Mouse (Mus musculus): ENCODE results near the gene Lipt1. TPM values are rescaled to one million over a fixed set of nuclear protein-coding genes. Genes with fewer than 3 reads are reported as not detected.
A peak's percentile ranks its signal among the peaks of the same experiment; 100 is the strongest.

Lipt1 gene
- polyA plus RNA-seq, 1 experiment from 2014 or later = 4.1 TPM

GRCm38 (mm10) chr1:37866286-37866685, 5.3 kb upstream of the Lipt1 start, which contains the start of gene Tsga10:
Tsga10 (minus strand) TSS chr1:37866429.
- Histone ChIP-seq H3K4me1 (replicated peaks; ENCODE audit: control insufficient read depth, insufficient read depth, low read length) (no peaks in the 10 kb centered on the region), H3K9ac (ENCODE audit: low read depth, low read length) (peak within 1 kb of the TSS; percentile 57), H3K4me3 (ENCODE audit: low read depth, low read length) (peak within 1 kb of the TSS; percentile 60), H3K9me3 (ENCODE audit: control insufficient read depth) (no peaks in the 10 kb centered on the region), H3K36me3 (ENCODE audit: control insufficient read depth, insufficient read depth) (no peaks in the 10 kb centered on the region), H3K27ac (ENCODE audit: low read depth, low read length) (peak within 1 kb of the TSS; percentile 54; the same call in 1 of the 2 replicates), H3K27me3 (replicated peaks; ENCODE audit: control insufficient read depth, insufficient read depth, low read length) (no peaks in the 10 kb centered on the region), H3K4me2 (replicated peaks; ENCODE audit: low read depth) (peak within 1 kb of the TSS; percentile 81)
- 78% methylated on average over 6 of the region's 6 CpGs for WGBS
- ATAC-seq = no peak
- TF ChIP-seq CTCF (IDR thresholded peaks at IDR 0.05; ENCODE audit: low read depth) = no peak

- Histone ChIP-seq H3K27me3 (replicated peaks; ENCODE audit: control insufficient read depth, insufficient read depth, low read length) (no peaks in the 10 kb centered on the region), H3K4me3 (ENCODE audit: low read depth, low read length) (no peak overlapping the region), H3K27ac (ENCODE audit: low read depth, low read length) (no peak overlapping the region), H3K36me3 (ENCODE audit: control insufficient read depth, insufficient read depth) (no peaks in the 10 kb centered on the region), H3K4me2 (replicated peaks; ENCODE audit: low read depth) (no peak overlapping the region), H3K9ac (ENCODE audit: low read depth, low read length) (no peak overlapping the region), H3K4me1 (replicated peaks; ENCODE audit: control insufficient read depth, insufficient read depth, low read length) (no peaks in the 10 kb centered on the region), H3K9me3 (ENCODE audit: control insufficient read depth) (no peaks in the 10 kb centered on the region)
- ATAC-seq = no peak
- 90% methylated on average over 1 of the region's 1 CpGs for WGBS
- peak; percentile 82 for TF ChIP-seq CTCF (IDR thresholded peaks at IDR 0.05; ENCODE audit: low read depth)
Measured at GRCm38 (mm10) chr1:37867056-37867455, 4.5 kb upstream of the Lipt1 start.

GRCm38 (mm10) chr1:37867684-37868322, 3.7 kb upstream of the Lipt1 start:
- Histone ChIP-seq H3K4me2 (replicated peaks; ENCODE audit: low read depth) (no peak overlapping the region), H3K27me3 (replicated peaks; ENCODE audit: control insufficient read depth, insufficient read depth, low read length) (no peaks in the 10 kb centered on the region), H3K4me1 (replicated peaks; ENCODE audit: control insufficient read depth, insufficient read depth, low read length) (no peaks in the 10 kb centered on the region), H3K4me3 (ENCODE audit: low read depth, low read length) (no peak overlapping the region), H3K9ac (ENCODE audit: low read depth, low read length) (no peak overlapping the region), H3K9me3 (ENCODE audit: control insufficient read depth) (no peaks in the 10 kb centered on the region), H3K27ac (ENCODE audit: low read depth, low read length) (no peak overlapping the region), H3K36me3 (ENCODE audit: control insufficient read depth, insufficient read depth) (no peaks in the 10 kb centered on the region)
- 68% methylated on average over 10 of the region's 10 CpGs for WGBS
- TF ChIP-seq CTCF (IDR thresholded peaks at IDR 0.05; ENCODE audit: low read depth) = no peak
- no peak for ATAC-seq

- ATAC-seq = no peak
- no peaks in the 10 kb centered on the region for H3K36me3 ChIP-seq (ENCODE audit: control insufficient read depth, insufficient read depth)
- TF ChIP-seq CTCF (IDR thresholded peaks at IDR 0.05; ENCODE audit: low read depth) = no peak
Measured at GRCm38 (mm10) chr1:37868640-37869039, 2.9 kb upstream of the Lipt1 start.

GRCm38 (mm10) chr1:37869362-37869761, 2.2 kb upstream of the Lipt1 start:
- WGBS = 58% methylated on average over 2 of the region's 2 CpGs
- H3K4me3 ChIP-seq (ENCODE audit: low read depth, low read length) = no peak overlapping the region
- H3K36me3 ChIP-seq (ENCODE audit: control insufficient read depth, insufficient read depth) = no peaks in the 10 kb centered on the region
- H3K9me3 ChIP-seq (ENCODE audit: control insufficient read depth) = no peaks in the 10 kb centered on the region
- H3K9ac ChIP-seq (ENCODE audit: low read depth, low read length) = no peak overlapping the region
- H3K27ac ChIP-seq (ENCODE audit: low read depth, low read length) = no peak overlapping the region
- no peak overlapping the region for H3K4me2 ChIP-seq (replicated peaks; ENCODE audit: low read depth)
- no peaks in the 10 kb centered on the region for H3K4me1 ChIP-seq (replicated peaks; ENCODE audit: control insufficient read depth, insufficient read depth, low read length)
- no peak for ATAC-seq
- H3K27me3 ChIP-seq (replicated peaks; ENCODE audit: control insufficient read depth, insufficient read depth, low read length) = no peaks in the 10 kb centered on the region
- TF ChIP-seq CTCF (IDR thresholded peaks at IDR 0.05; ENCODE audit: low read depth) = no peak

More at GRCm38 (mm10) chr1:37868640-37869039, 2.9 kb upstream of the Lipt1 start:
- Histone ChIP-seq H3K4me2 (replicated peaks; ENCODE audit: low read depth) (no peak overlapping the region), H3K4me3 (ENCODE audit: low read depth, low read length) (no peak overlapping the region), H3K9me3 (ENCODE audit: control insufficient read depth) (no peaks in the 10 kb centered on the region), H3K27ac (ENCODE audit: low read depth, low read length) (no peak overlapping the region), H3K27me3 (replicated peaks; ENCODE audit: control insufficient read depth, insufficient read depth, low read length) (no peaks in the 10 kb centered on the region), H3K4me1 (replicated peaks; ENCODE audit: control insufficient read depth, insufficient read depth, low read length) (no peaks in the 10 kb centered on the region), H3K9ac (ENCODE audit: low read depth, low read length) (no peak overlapping the region)
- 69% methylated on average over 10 of the region's 10 CpGs for WGBS

GRCm38 (mm10) chr1:37872131-37873067, 861 bp downstream of the Lipt1 start:
- H3K9ac ChIP-seq (ENCODE audit: low read depth, low read length) = peak overlapping the region; percentile 48
- TF ChIP-seq CTCF (IDR thresholded peaks at IDR 0.05; ENCODE audit: low read depth) = no peak

More at GRCm38 (mm10) chr1:37872131-37873067, 861 bp downstream of the Lipt1 start:
- ATAC-seq = peak; percentile 83
- no peaks in the 10 kb centered on the region for H3K4me1 ChIP-seq (replicated peaks; ENCODE audit: control insufficient read depth, insufficient read depth, low read length)
- H3K9me3 ChIP-seq (ENCODE audit: control insufficient read depth) = no peaks in the 10 kb centered on the region
- H3K4me3 ChIP-seq (ENCODE audit: low read depth, low read length) = peak overlapping the region; percentile 42
- 3% methylated on average over 33 of the region's 33 CpGs for WGBS
- H3K4me2 ChIP-seq (replicated peaks; ENCODE audit: low read depth) = peak overlapping the region; percentile 79
- no peaks in the 10 kb centered on the region for H3K27me3 ChIP-seq (replicated peaks; ENCODE audit: control insufficient read depth, insufficient read depth, low read length)
- peak overlapping the region; percentile 57 for H3K27ac ChIP-seq (ENCODE audit: low read depth, low read length)
- peaks cover 22% of the 10 kb centered on the region for H3K36me3 ChIP-seq (ENCODE audit: control insufficient read depth, insufficient read depth)
